Mouse (Mus musculus): Measurements from ENCODE around the gene Fktn. TPM values are rescaled to one million over a fixed set of nuclear protein-coding genes. Genes with fewer than 3 reads are reported as not detected.

Fktn gene
- polyA plus RNA-seq, 1 experiment = 17.7 TPM

GRCm38 (mm10) chr4:53770958-53771735, 57.3 kb downstream of the Fktn start:
- Histone ChIP-seq H3K27ac (ENCODE audit: control insufficient read depth, insufficient read depth, low read depth, low read length) (no peak overlapping the region), H3K4me1 (ENCODE audit: control insufficient read depth, insufficient read depth, low read length) (no peaks in the 10 kb centered on the region), H3K36me3 (ENCODE audit: control insufficient read depth, insufficient read depth, low read length) (no peaks in the 10 kb centered on the region), H3K4me3 (ENCODE audit: control insufficient read depth, low read depth, low read length) (no peak overlapping the region), H3K27me3 (ENCODE audit: control insufficient read depth, insufficient read depth, low read length) (no peaks in the 10 kb centered on the region)
- no peak for TF ChIP-seq POLR2A (IDR thresholded peaks at IDR 0.05; ENCODE audit: control insufficient read depth, low read depth, low read length)
- no peak for TF ChIP-seq CTCF (IDR thresholded peaks at IDR 0.05; ENCODE audit: control insufficient read depth, insufficient read depth, insufficient replicate concordance, low read depth, low read length)

GRCm38 (mm10) chr4:53772004-53772403, 58.2 kb downstream of the Fktn start:
- Histone ChIP-seq H3K27me3 (ENCODE audit: control insufficient read depth, insufficient read depth, low read length) (no peaks in the 10 kb centered on the region), H3K4me1 (ENCODE audit: control insufficient read depth, insufficient read depth, low read length) (no peaks in the 10 kb centered on the region), H3K4me3 (ENCODE audit: control insufficient read depth, low read depth, low read length) (no peak overlapping the region), H3K27ac (ENCODE audit: control insufficient read depth, insufficient read depth, low read depth, low read length) (no peak overlapping the region), H3K36me3 (ENCODE audit: control insufficient read depth, insufficient read depth, low read length) (no peaks in the 10 kb centered on the region)
- no peak for TF ChIP-seq POLR2A (IDR thresholded peaks at IDR 0.05; ENCODE audit: control insufficient read depth, low read depth, low read length)
- TF ChIP-seq CTCF (IDR thresholded peaks at IDR 0.05; ENCODE audit: control insufficient read depth, insufficient read depth, insufficient replicate concordance, low read depth, low read length) = no peak

- H3K27ac ChIP-seq (ENCODE audit: control insufficient read depth, insufficient read depth, low read depth, low read length) = no peak overlapping the region
- H3K36me3 ChIP-seq (ENCODE audit: control insufficient read depth, insufficient read depth, low read length) = no peaks in the 10 kb centered on the region
- peaks cover 2% of the 10 kb centered on the region; the same call in 1 of the 2 replicates for H3K4me1 ChIP-seq (ENCODE audit: control insufficient read depth, insufficient read depth, low read length)
- no peak overlapping the region for H3K4me3 ChIP-seq (ENCODE audit: control insufficient read depth, low read depth, low read length)
- TF ChIP-seq CTCF (IDR thresholded peaks at IDR 0.05; ENCODE audit: control insufficient read depth, insufficient read depth, insufficient replicate concordance, low read depth, low read length) = no peak
- TF ChIP-seq POLR2A (IDR thresholded peaks at IDR 0.05; ENCODE audit: control insufficient read depth, low read depth, low read length) = no peak
- no peaks in the 10 kb centered on the region for H3K27me3 ChIP-seq (ENCODE audit: control insufficient read depth, insufficient read depth, low read length)
These were observed 60.1 kb downstream of the Fktn start for GRCm38 (mm10) chr4:53773911-53774310.

GRCm38 (mm10) chr4:53781396-53781795, 67.6 kb downstream of the Fktn start:
- Histone ChIP-seq H3K27ac (ENCODE audit: control insufficient read depth, insufficient read depth, low read depth, low read length) (no peak overlapping the region), H3K27me3 (ENCODE audit: control insufficient read depth, insufficient read depth, low read length) (no peaks in the 10 kb centered on the region), H3K36me3 (ENCODE audit: control insufficient read depth, insufficient read depth, low read length) (no peaks in the 10 kb centered on the region), H3K4me3 (ENCODE audit: control insufficient read depth, low read depth, low read length) (no peak overlapping the region), H3K4me1 (ENCODE audit: control insufficient read depth, insufficient read depth, low read length) (peaks cover 10% of the 10 kb centered on the region)
- TF ChIP-seq POLR2A (IDR thresholded peaks at IDR 0.05; ENCODE audit: control insufficient read depth, low read depth, low read length) (no peak), CTCF (IDR thresholded peaks at IDR 0.05; ENCODE audit: control insufficient read depth, insufficient read depth, insufficient replicate concordance, low read depth, low read length) (no peak)

DNA sequence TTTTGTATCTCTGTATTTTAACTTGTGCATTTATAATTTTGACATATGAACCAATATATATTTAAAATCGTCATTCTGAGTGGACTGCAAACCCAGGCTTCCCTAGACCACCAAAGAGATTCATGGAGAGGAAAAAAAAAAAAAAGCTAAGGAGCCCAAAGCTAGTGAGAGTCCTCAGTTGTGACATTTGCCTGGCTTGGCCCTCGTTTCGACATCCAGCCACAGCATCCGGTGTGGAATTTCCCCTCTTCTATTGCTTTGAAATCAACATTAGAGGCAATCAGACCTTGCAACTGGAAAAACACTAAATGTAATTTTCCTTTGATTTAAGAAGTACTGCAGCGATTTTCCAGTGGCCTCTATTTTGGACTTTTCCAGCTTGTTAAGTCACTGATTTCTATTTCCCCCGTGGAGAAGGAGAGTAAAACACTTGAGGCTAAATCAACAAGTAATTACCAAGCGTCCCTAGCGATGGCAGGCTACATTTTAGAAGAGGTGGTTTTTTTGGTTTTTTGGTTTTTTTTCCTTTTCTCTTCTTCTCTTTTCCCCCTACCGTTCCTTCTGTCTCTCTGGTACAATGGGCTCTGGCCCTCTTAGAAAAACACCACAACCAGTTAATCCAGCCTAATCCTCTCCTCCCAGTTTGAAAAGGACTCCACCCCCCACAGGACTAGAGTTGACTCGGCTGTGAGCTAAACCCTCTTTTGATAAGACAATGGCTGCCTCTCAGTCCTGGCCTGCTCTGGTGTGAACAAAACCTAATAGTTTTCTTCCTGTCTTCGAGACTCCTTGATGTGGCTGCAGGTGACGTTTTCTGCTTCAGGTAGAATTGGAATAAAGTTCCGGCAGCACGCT, 68.6 kb downstream of the Fktn start:
- Histone ChIP-seq H3K27me3 (ENCODE audit: control insufficient read depth, insufficient read depth, low read length) (no peaks in the 10 kb centered on the region), H3K4me1 (ENCODE audit: control insufficient read depth, insufficient read depth, low read length) (peaks cover 10% of the 10 kb centered on the region), H3K4me3 (ENCODE audit: control insufficient read depth, low read depth, low read length) (no peak overlapping the region), H3K27ac (ENCODE audit: control insufficient read depth, insufficient read depth, low read depth, low read length) (no peak overlapping the region), H3K36me3 (ENCODE audit: control insufficient read depth, insufficient read depth, low read length) (no peaks in the 10 kb centered on the region)
- no peak for TF ChIP-seq POLR2A (IDR thresholded peaks at IDR 0.05; ENCODE audit: control insufficient read depth, low read depth, low read length)
- TF ChIP-seq CTCF (IDR thresholded peaks at IDR 0.05; ENCODE audit: control insufficient read depth, insufficient read depth, insufficient replicate concordance, low read depth, low read length) = no peak

GRCm38 (mm10) chr4:53785746-53786398, 72.1 kb downstream of the Fktn start:
- Histone ChIP-seq H3K4me3 (ENCODE audit: control insufficient read depth, low read depth, low read length) (no peak overlapping the region), H3K36me3 (ENCODE audit: control insufficient read depth, insufficient read depth, low read length) (no peaks in the 10 kb centered on the region), H3K4me1 (ENCODE audit: control insufficient read depth, insufficient read depth, low read length) (peaks cover 5% of the 10 kb centered on the region), H3K27ac (ENCODE audit: control insufficient read depth, insufficient read depth, low read depth, low read length) (no peak overlapping the region), H3K27me3 (ENCODE audit: control insufficient read depth, insufficient read depth, low read length) (no peaks in the 10 kb centered on the region)
- TF ChIP-seq POLR2A (IDR thresholded peaks at IDR 0.05; ENCODE audit: control insufficient read depth, low read depth, low read length) (no peak), CTCF (IDR thresholded peaks at IDR 0.05; ENCODE audit: control insufficient read depth, insufficient read depth, insufficient replicate concordance, low read depth, low read length) (no peak)

GRCm38 (mm10) chr4:53786851-53787250, 73.1 kb downstream of the Fktn start:
- Histone ChIP-seq H3K4me3 (ENCODE audit: control insufficient read depth, low read depth, low read length) (no peak overlapping the region), H3K27me3 (ENCODE audit: control insufficient read depth, insufficient read depth, low read length) (no peaks in the 10 kb centered on the region), H3K36me3 (ENCODE audit: control insufficient read depth, insufficient read depth, low read length) (no peaks in the 10 kb centered on the region), H3K4me1 (ENCODE audit: control insufficient read depth, insufficient read depth, low read length) (peaks cover 5% of the 10 kb centered on the region), H3K27ac (ENCODE audit: control insufficient read depth, insufficient read depth, low read depth, low read length) (no peak overlapping the region)
- TF ChIP-seq CTCF (IDR thresholded peaks at IDR 0.05; ENCODE audit: control insufficient read depth, insufficient read depth, insufficient replicate concordance, low read depth, low read length) = no peak
- no peak for TF ChIP-seq POLR2A (IDR thresholded peaks at IDR 0.05; ENCODE audit: control insufficient read depth, low read depth, low read length)
